Mouse (Mus musculus) retina, postnatal 7 days (tissue): ENCODE measurements at regions not wholly inside any gene's neighbourhood (a gene's known extent, or its start where the extent isn't known, plus 50 kb on each side); places are given as distances from the start of the nearest gene placed in this dataset.

Experiments
- DNase-seq: peaks from one replicate; pipeline ENCODE4 v3.0.0-alpha.2; 2012; ENCODE audit warnings: low read depth, low spot score

DNA sequence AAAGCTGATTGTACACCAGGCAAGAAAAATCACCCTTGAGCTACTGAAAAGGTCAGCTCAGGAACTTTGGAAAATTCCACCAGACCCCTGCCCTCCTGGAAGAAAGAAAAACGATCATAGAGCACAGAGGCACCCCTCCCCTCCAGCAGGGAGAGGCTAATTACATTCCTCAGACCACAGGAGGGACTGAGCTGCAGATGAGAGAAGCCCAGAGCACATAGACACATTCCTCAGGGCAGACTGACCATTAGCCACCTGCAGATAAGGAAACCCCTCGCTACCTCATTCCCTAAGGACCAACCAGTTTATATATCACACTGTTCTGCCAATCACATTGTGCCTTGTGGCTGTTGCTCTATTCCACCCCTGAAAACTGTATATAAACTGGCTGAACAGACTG lies 230.3 kb downstream of the Parp8 start:
- no peak for DNase-seq

GRCm38 (mm10) chr13:116781616-116782015 lies 243.7 kb downstream of the Parp8 start:
- no peak for DNase-seq

GRCm38 (mm10) chr13:116765491-116765890 lies 259.8 kb downstream of the Parp8 start:
- no peak for DNase-seq

DNA sequence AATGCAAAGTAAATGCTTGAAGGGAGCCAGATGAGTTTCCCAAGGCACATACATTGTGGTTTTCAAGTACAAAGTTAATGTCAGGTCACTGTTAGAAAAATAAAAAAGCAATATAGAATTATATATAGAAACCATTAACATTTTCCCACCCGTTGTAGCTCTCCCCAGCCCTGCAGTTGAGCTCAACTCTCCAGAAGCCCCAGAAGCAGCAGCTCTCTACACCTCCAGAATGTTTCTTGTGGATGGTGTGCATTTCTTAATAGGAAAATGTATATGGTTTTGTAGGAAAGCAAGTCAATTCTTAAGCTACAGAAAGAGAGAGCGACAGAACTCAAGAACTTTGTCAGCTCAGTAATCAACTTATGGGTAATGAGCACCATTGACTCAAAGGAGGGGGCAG lies 265.4 kb downstream of the Parp8 start:
- no peak for DNase-seq

DNA sequence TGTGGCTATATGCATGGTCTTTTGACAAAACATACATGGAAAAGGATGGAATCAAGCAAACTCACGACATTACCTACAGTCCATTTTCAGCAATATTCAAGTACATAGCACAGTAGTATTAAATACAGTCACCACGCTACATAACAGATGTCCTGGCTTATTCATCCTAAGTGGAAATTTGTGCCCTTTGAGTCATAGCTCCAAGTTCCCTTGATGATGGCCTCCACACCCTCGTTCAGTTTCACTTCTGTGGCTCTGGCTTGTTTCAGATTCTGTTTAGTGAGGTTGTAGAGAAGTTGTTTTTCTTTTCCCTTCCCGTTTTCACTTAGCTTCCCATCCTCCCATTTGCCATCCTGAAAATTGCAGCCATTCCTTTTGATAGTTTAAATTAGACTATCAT lies 284.5 kb downstream of the Parp8 start:
- DNase-seq, result no peak

GRCm38 (mm10) chr13:116723361-116724153 lies 301.8 kb downstream of the Parp8 start:
- DNase-seq, result no peak

- peak; percentile 46 for DNase-seq
Measured at GRCm38 (mm10) chr13:116714809-116715208, 310.5 kb downstream of the Parp8 start.

GRCm38 (mm10) chr13:116711866-116712593 lies 313.3 kb downstream of the Parp8 start:
- DNase-seq, result peak; percentile 70

DNA sequence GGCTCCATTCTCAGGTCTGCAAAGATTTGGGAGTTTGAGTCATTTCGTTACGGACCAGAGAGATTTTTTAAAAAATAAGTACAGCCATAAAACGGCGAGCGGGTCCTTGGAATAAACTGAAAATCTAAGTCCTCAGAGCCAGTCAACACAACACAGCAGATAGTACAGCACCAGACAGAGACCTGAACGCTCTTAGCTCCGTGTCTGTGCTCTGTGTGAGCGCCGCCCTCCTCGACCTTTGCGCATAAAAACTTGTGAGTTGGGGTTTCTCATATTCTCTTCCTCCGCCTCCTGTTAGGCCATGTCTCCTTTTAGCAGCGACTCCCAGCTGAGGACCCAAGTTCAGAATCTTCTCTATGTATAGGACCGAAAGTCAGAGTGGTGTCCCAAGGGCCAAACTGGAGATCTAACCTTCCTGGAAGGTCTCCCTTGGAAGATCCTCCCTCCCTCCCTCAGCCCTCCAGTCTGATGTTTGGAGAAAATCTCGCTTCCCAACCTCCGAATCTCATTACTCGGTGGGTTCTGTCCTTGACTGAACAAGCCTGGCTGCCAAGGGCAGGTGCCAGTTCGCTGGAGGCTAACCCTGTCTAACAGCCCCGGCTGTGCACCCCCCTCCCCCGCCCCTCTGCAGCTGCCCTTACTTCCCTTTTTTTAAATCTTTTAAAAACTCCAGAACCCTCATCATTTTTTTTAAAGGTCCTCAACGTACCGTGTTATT lies 314.0 kb downstream of the Parp8 start:
- no peak for DNase-seq

- DNase-seq, result no peak
Measured at GRCm38 (mm10) chr13:116709671-116710070, 315.7 kb downstream of the Parp8 start.

DNA sequence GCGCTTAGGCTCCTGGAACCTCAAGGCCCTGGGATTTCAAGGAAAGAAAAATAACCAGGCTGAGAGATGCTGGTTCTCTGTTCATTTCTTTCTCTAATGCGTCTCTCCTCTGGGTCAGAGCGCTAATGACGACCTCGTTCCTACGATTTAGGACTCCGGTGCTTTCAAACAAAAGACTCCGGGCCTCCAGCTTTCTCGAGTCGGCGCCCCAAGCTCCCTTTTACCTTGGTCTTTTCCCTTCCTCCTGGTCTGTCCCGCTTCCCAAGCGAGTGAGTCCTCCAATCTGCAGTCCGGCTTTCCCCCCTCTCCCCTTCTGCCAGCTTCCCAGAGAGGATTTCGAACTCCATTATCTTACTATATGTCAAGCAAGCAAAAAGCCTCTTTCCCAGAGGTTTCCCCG lies 316.5 kb downstream of the Parp8 start:
- DNase-seq, result no peak

DNA sequence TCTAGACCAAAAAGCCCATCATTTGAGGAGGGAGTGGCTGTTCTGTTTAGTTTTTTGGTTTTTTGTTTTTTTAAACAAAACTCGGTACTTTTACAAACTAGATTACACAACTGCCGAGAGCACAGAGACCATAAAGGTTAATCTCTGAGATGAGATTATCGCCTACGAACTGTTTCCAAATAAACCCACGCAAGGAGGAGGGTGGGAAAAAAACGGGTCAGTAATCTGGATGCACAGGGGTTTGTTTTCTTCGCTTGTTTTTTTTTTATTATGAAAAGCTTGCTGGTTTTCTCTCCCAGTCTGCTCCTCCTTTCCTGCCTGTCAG lies 316.9 kb downstream of the Parp8 start:
- no peak for DNase-seq

- no peak for DNase-seq
Measured at GRCm38 (mm10) chr13:116707621-116708455, 317.5 kb downstream of the Parp8 start.

- no peak for DNase-seq
Measured at GRCm38 (mm10) chr13:116706401-116707330, 318.7 kb downstream of the Parp8 start.

- no peak for DNase-seq
Measured at GRCm38 (mm10) chr13:116705611-116706386, 319.5 kb downstream of the Parp8 start.

DNA sequence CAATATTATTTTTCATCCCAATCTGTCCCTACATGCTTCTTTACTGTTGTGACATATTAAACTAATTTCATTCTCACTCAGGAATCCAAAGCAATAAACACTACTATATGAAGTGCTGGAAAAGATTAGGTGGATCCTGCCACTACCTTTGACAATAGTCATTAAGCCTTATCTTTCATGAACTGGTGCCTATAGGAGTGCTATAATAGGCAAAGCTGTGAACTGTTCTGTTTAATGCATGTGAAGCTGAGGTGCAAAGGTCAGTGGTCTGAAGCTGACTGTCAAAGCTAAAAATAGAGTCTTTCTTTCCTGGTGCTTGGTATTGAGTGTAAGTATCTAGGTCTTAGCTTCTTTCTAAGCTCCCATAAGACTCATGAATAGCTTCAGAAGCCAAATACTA lies 336.6 kb downstream of the Parp8 start:
- DNase-seq, result no peak
